Mouse (Mus musculus) megakaryocyte, embryonic 14.5 days (primary cell): ENCODE data around the gene Slc52a3.

ENCODE experiments used
- FLI1 ChIP-seq: IDR thresholded peaks from 2 replicates; pipeline ENCODE4 v1.6.1; 2012; ENCODE audit warnings: low read length, inconsistent platforms, mixed read lengths
- GATA1 ChIP-seq: IDR thresholded peaks from 3 replicates; pipeline ENCODE4 v1.6.1; 2012; ENCODE audit warnings: mixed read lengths, low read length, inconsistent platforms, borderline replicate concordance

GRCm38 (mm10) chr2:151959274-151959673, 37.0 kb upstream of the Slc52a3 start:
- TF ChIP-seq GATA1: no peak
- no peak for TF ChIP-seq FLI1
